Mouse (Mus musculus): ENCODE results near the gene Tdrd7. TPM values are rescaled to one million over a fixed set of nuclear protein-coding genes. Genes with fewer than 3 reads are reported as not detected.

The Tdrd7 gene
- 5.8 TPM for polyA plus RNA-seq (2017; shearing (Covaris generic))

GRCm38 (mm10) chr4:45964771-45965439 is at the start of gene Tdrd7:
TSS of gene Tdrd7 (plus strand) at chr4:45965334.

GRCm38 (mm10) chr4:46038892-46039751 is 74.0 kb downstream of the Tdrd7 start, which contains the start of gene Tmod1:
TSS of gene Tmod1 (plus strand) at chr4:46038935.

Other genes starting within 250 kb of the Tdrd7 start
- gene Aldh1b1, start 166.3 kb upstream of the Tdrd7 start, polyA plus RNA-seq (2017; shearing (Covaris generic)): 2.8 TPM
- not detected for gene Igfbpl1, start 138.4 kb upstream of the Tdrd7 start, polyA plus RNA-seq (2017; shearing (Covaris generic))
- gene Stra6l, start 116.7 kb upstream of the Tdrd7 start, polyA plus RNA-seq (2017; shearing (Covaris generic)): 0.06 TPM
- 0.10 TPM for gene Ccdc180, start 75.0 kb upstream of the Tdrd7 start, polyA plus RNA-seq (2017; shearing (Covaris generic))
- gene Tmod1, start 73.6 kb downstream of the Tdrd7 start, polyA plus RNA-seq (2017; shearing (Covaris generic)): not detected
- 117 TPM for gene Ncbp1, start 173.3 kb downstream of the Tdrd7 start, polyA plus RNA-seq (2017; shearing (Covaris generic))
- gene Tstd2, start 173.4 kb downstream of the Tdrd7 start, polyA plus RNA-seq (2017; shearing (Covaris generic)): 38.1 TPM
- gene Xpa, start 231.0 kb downstream of the Tdrd7 start, polyA plus RNA-seq (2017; shearing (Covaris generic)): 32.1 TPM

All from naive thymus-derived CD4-positive, alpha-beta T cell, adult 5 months (primary cell).